Mouse (Mus musculus): ENCODE data around the gene 1700016C15Rik. TPM values are rescaled to one million over a fixed set of nuclear protein-coding genes. Genes with fewer than 3 reads are reported as not detected.

Gene 1700016C15Rik
- not detected in 2 replicates for polyA plus RNA-seq (2016; fragmentation: Nextera tagmentation; extraction: Ambion mirVana)

DNA sequence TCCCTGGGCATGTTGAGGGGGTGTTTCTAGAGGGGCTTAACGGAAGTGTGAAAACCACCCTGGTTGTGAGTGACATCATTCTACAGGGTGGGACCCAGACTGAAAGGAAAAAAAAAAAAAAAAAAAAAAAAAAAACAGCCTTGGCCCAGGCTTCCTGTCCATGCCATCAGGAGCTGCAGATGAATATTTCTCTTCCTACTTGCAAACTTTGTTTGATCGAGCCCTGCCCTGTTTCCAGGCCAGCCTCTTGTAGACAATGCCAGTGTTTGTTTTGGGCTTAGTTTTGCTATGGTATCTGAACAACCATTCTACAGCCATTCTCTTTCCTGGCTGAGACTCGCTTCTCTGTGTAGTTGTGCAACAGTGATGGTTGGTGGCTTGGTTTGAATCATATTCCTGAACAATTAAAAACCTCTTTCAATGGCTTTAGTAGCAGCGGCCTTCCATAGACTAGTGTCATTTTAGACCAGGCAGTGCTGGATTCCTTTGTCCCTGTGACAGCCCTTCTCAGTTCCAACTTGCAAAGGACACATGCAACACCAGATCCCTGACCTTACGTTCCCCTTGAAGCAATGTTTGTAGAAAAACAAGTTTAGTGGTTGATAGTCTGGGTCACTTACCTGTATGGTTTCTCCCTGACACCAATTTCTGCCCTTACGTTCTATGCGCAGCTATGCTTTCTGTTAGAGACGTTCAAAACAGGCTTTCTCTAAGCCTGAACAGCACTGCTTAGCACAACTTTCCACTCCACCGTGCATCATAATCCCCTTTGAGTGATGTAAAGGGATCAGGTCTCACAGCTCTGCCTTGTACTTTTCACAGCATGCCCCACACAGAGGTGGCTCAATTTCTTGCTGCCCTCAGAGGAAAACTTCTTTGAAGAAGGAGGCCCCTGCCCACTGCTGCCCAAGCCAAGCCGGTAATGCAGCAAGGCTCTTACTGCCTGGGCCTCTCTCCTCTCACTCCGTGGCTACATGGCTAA, at the start of gene 1700016C15Rik:
Gene 1700016C15Rik, plus strand, starts transcription at position 772 of the 982 bp plus-strand sequence.
- H3K4me1 ChIP-seq: peaks cover 14% of the 10 kb centered on the region
- no peaks in the 10 kb centered on the region for H3K36me3 ChIP-seq
- H3K9me3 ChIP-seq (replicated peaks): peaks cover 6% of the 10 kb centered on the region; the same call in 1 of the 2 replicates
- WGBS: 49% methylated on average over 11 of the region's 11 CpGs
- no peaks in the 10 kb centered on the region for H3K27me3 ChIP-seq (ENCODE audit: low read depth, poor library complexity, severe bottlenecking)
- H3K27ac ChIP-seq (replicated peaks): peak within 1 kb of the TSS; percentile 69
- peak; percentile 32 for DNase-seq (ENCODE audit: low spot score)
- H3K4me3 ChIP-seq: no peak within 1 kb of the TSS

DNA sequence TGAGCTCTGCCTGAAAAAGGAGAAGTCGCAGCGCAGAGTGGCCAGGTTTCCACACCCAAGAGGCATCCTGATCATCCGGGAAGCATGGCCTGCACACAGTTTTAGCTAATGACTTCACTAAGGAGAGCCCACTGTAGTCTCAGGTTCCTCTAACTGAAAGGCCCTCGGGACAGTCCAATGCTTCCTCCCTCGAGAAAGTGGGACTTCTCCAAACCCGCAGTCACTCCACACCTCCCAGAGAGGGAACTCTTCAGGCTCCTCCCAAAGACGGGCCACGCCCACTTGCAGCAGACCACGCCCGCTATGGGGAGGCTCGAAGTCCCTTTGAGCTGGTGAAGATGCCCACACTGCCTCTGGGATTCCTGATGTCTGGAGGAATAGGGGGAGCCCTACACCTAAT, 48.4 kb upstream of the 1700016C15Rik start:
- H3K27ac ChIP-seq (replicated peaks): peak overlapping the region; percentile 10; the same call in 1 of the 2 replicates

DNA sequence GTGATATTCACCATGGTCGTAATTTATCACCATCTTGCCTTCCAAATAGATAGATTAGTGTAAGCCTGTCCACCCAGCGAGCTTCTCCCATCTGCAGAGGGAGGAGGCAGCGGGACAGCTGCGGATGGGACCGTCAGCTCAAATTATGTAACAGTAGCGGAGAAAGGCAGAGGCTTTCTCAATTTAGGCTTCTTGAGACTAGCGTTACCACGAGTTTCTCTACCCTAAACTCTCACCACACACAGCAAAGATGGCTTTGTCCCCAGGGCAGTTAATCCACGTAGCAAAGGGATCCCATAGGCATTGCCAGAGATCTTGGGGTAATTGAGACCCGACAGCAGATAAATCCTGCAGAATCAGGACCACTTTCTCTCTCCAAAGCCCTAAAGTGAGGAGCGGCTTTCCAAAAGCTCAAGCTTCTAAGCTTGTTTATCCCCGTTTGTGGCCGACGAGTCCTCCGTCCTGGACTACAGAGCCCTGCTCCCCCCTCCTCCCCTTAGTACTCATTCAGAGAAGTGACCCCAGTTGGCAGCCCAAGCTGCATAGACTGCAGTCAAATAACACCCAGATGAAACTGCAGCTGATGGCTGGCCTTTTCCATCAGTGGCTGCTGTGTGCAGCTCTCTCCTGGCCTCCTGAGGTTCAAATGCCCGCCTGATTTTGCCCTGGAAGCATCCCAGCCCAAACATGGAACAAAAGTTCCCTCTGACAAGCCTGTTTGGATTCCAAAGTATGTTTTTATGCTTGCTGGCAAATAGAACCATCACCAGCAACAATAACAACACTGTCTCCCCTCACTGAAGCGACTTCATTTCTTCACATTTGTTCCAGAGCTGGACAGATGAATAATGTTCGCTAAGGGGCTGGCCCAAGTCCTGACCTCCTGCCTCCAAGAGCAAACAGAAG, 45.4 kb upstream of the 1700016C15Rik start:
- Histone ChIP-seq H3K27me3 (ENCODE audit: low read depth, poor library complexity, severe bottlenecking) (no peaks in the 10 kb centered on the region), H3K4me1 (peaks cover 16% of the 10 kb centered on the region), H3K27ac (replicated peaks) (peak overlapping the region; percentile 81), H3K4me3 (peak overlapping the region; percentile 23; the same call in 1 of the 2 replicates), H3K36me3 (no peaks in the 10 kb centered on the region), H3K9me3 (replicated peaks) (no peaks in the 10 kb centered on the region)
- 45% methylated on average over 18 of the region's 18 CpGs for WGBS
- peak; percentile 45 for DNase-seq (ENCODE audit: low spot score)

More for the DNA sequence above, 48.4 kb upstream of the 1700016C15Rik start:
- Histone ChIP-seq H3K36me3 (no peaks in the 10 kb centered on the region), H3K4me1 (peaks cover 16% of the 10 kb centered on the region), H3K4me3 (no peak overlapping the region), H3K27me3 (ENCODE audit: low read depth, poor library complexity, severe bottlenecking) (no peaks in the 10 kb centered on the region), H3K9me3 (replicated peaks) (no peaks in the 10 kb centered on the region)
- 84% methylated on average over 11 of the region's 11 CpGs for WGBS
- DNase-seq (ENCODE audit: low spot score): no peak

DNA sequence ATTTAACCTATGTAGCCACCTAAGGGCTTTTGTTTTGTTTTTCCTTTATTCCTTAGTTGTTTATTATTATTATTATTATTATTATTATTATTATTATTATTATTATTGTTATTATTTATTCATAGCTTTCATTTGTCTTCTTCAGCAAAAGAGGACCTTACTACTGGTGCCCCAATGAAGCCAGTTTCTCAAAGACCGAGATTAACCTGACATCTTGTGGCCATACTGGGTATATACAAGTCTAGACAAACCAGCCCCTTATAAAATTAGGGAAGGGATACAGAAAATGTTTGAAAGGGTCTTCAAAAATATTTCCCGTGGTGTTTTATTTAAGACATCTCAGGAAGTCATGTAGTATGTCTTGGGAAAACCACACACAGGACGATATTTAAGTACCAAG, 44.7 kb upstream of the 1700016C15Rik start:
- no peak for DNase-seq (ENCODE audit: low spot score)
- H3K4me3 ChIP-seq: no peak overlapping the region
- no peaks in the 10 kb centered on the region for H3K27me3 ChIP-seq (ENCODE audit: low read depth, poor library complexity, severe bottlenecking)
- H3K9me3 ChIP-seq (replicated peaks): no peaks in the 10 kb centered on the region
- peak overlapping the region; percentile 81; the same call in 1 of the 2 replicates for H3K27ac ChIP-seq (replicated peaks)
- H3K4me1 ChIP-seq: peaks cover 16% of the 10 kb centered on the region
- H3K36me3 ChIP-seq: no peaks in the 10 kb centered on the region
- 15% methylated on average over 3 of the region's 3 CpGs for WGBS

DNA sequence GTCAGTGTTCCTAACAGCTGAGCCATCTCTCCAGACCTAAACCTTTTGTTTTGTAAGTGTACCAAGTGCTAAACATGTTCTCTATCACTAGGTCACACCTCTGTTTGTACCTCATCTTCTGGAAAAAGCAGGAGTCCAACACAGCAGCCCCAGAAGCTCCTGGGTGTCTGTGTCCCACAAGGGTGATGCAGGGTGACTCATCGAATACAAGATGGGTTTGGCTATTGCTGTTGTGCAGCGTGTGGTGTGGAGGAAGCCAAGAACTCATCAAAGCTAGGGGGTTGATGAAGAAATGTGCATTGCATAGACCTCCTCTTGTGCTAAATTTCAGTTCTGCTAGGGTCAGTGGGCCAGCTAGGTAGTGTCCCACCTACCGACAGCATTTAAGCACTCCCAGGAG, 43.5 kb upstream of the 1700016C15Rik start:
- peaks cover 16% of the 10 kb centered on the region for H3K4me1 ChIP-seq
- H3K9me3 ChIP-seq (replicated peaks): no peaks in the 10 kb centered on the region
- no peaks in the 10 kb centered on the region for H3K36me3 ChIP-seq
- no peak for DNase-seq (ENCODE audit: low spot score)
- no peaks in the 10 kb centered on the region for H3K27me3 ChIP-seq (ENCODE audit: low read depth, poor library complexity, severe bottlenecking)
- no peak overlapping the region for H3K4me3 ChIP-seq
- WGBS: 73% methylated on average over 3 of the region's 3 CpGs
- H3K27ac ChIP-seq (replicated peaks): no peak overlapping the region

DNA sequence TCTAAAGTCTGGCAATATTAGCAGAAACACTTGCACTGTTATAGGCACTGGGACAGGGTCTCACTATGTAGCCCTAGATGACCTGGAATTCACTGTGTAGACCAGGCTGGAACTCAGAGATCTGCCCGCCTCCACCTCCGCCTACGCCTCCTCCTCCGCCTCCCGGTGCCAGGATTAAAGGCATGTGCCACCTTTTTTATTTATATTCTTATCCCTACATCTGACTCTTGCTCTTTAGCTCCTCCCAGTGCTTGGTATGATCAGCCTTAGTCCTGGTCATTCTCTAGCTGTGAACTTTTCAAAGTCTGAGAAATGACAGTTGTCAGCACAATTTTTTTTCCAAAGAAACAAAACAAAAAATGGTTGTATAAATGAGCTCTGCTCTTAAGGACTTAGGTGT, 42.6 kb upstream of the 1700016C15Rik start:
- Histone ChIP-seq H3K36me3 (no peaks in the 10 kb centered on the region), H3K4me3 (no peak overlapping the region), H3K27me3 (ENCODE audit: low read depth, poor library complexity, severe bottlenecking) (no peaks in the 10 kb centered on the region), H3K9me3 (replicated peaks) (no peaks in the 10 kb centered on the region), H3K27ac (replicated peaks) (no peak overlapping the region), H3K4me1 (peaks cover 16% of the 10 kb centered on the region)
- WGBS: 80% methylated on average over 5 of the region's 5 CpGs
- no peak for DNase-seq (ENCODE audit: low spot score)

DNA sequence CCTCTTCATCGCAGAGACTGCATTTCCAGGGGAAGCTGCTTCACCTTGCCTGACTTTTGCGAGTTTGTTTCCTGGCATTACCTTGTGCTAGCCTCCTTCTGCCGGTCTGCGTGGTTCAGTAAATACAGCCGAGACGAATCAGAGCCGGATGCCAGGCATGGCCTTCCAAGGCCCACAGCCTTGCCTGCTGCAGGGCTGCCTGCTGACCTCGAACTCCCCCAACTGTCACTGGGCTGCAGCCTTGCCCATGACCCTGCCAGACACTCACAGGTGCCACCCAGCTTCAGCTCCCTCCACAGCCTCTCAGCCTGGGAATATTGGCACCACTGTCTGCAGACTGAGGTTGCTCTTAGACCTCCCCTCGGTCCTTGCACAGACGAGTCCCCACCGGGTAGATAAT, 37.1 kb upstream of the 1700016C15Rik start:
- Histone ChIP-seq H3K27me3 (ENCODE audit: low read depth, poor library complexity, severe bottlenecking) (no peaks in the 10 kb centered on the region), H3K4me1 (peaks cover 17% of the 10 kb centered on the region), H3K36me3 (no peaks in the 10 kb centered on the region), H3K27ac (replicated peaks) (0 out of 2 replicates have a peak overlapping the region, but pooled peaks have one; percentile 23), H3K9me3 (replicated peaks) (no peaks in the 10 kb centered on the region), H3K4me3 (no peak overlapping the region)
- WGBS: 73% methylated on average over 11 of the region's 11 CpGs
- DNase-seq (ENCODE audit: low spot score): no peak

DNA sequence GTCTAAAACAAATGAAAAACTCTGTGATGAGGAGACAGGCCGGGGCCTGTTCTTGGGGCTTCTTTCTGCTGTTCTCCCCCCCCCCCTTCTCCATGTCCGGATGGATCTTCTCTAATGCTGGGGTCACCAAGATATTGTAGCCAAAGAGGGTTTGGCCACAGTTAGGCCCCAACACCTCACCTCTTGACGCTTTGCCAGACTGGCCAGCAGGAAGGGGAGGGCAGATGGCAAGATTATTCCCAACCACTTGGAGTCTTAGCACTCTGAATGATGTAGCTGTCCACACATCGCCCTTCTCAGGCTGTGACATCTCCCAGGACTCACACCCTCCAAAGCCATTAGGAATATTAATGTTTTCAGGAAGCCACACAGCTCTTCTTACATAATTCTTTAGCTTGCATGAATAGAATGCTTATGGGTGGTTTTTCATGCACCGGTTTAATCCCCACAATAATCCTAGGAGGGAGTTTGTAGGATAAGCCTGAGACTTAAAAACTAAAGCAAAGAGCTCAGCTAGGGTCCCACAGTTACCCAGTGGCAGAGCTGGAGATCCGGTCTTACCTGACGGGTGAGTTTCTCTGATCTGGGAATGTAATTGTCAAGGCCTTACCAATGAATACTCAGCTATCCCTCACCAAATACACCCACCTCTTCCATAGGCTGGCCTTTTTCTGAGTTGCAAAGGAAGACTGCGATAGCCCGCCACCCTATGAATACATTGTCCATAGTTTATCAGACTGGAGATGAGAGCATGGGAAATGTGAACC, 35.9 kb upstream of the 1700016C15Rik start:
- 77% methylated on average over 9 of the region's 9 CpGs for WGBS
- H3K9me3 ChIP-seq (replicated peaks): no peaks in the 10 kb centered on the region
- peaks cover 17% of the 10 kb centered on the region for H3K4me1 ChIP-seq
- no peak overlapping the region for H3K4me3 ChIP-seq
- no peaks in the 10 kb centered on the region for H3K27me3 ChIP-seq (ENCODE audit: low read depth, poor library complexity, severe bottlenecking)
- no peak for DNase-seq (ENCODE audit: low spot score)
- no peaks in the 10 kb centered on the region for H3K36me3 ChIP-seq
- no peak overlapping the region for H3K27ac ChIP-seq (replicated peaks)

DNA sequence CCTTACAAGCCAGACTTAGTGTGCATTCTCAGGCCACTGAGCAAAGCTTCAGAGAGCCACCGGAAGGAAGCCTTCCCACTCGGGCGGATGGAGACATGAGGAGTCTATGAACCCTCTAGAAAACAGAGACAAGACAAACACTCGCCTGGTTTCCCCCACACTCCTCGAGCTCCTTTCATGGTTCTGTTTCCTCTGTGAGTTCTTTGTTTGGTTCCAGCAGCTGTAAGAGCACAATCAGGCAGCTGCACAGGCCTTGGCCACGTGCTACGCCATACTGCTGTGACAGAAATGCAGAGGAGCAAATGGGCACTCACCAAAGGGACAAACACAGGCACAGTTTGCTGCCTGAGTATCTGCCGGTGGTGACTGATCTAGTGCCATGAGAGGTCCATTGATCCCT, 29.1 kb upstream of the 1700016C15Rik start:
- H3K27ac ChIP-seq (replicated peaks): peak overlapping the region; percentile 52; the same call in 1 of the 2 replicates
- H3K27me3 ChIP-seq (ENCODE audit: low read depth, poor library complexity, severe bottlenecking): peaks cover 10% of the 10 kb centered on the region; the same call in 1 of the 2 replicates
- 72% methylated on average over 8 of the region's 8 CpGs for WGBS
- no peak for DNase-seq (ENCODE audit: low spot score)
- no peak overlapping the region for H3K4me3 ChIP-seq
- H3K4me1 ChIP-seq: peaks cover 27% of the 10 kb centered on the region
- H3K9me3 ChIP-seq (replicated peaks): no peaks in the 10 kb centered on the region
- H3K36me3 ChIP-seq: no peaks in the 10 kb centered on the region

DNA sequence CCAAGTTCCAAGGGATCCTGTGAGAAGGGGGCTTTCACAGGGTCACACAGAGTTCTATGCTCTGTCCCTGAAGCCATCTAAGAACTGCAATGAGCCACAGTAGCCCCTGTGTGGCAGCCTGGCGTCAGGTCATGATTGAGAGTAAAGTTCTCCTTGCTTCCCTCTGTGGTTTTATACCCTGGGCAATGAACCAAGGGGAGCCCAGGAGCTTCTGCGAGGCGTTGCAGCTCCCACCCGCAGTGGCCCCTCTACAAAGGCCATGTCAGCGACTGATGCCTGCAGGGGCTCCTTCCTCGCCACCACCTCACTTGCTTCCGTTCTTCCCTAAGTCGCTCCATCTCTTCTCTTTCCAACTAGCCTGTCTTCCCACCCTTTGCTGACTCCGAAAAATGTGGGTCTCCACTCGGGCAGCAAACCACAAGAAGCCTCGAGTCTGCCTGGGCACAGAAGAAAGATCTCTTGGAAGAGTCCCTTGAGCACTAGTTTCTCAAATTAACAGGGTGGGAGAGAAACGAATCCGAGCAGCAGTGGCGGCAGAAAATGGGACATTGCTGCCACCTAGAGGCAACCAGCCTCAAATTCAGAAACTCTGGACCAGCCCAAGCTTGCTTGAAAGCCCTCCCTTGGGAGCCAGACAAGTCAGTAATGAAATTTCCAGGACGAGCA, 27.0 kb upstream of the 1700016C15Rik start:
- H3K27me3 ChIP-seq (ENCODE audit: low read depth, poor library complexity, severe bottlenecking): peaks cover 10% of the 10 kb centered on the region; the same call in 1 of the 2 replicates
- H3K36me3 ChIP-seq: no peaks in the 10 kb centered on the region
- under 1% methylated on average over 15 of the region's 15 CpGs for WGBS
- no peaks in the 10 kb centered on the region for H3K9me3 ChIP-seq (replicated peaks)
- peak overlapping the region; percentile 55 for H3K4me3 ChIP-seq
- peaks cover 22% of the 10 kb centered on the region for H3K4me1 ChIP-seq
- peak overlapping the region; percentile 85 for H3K27ac ChIP-seq (replicated peaks)
- peak; percentile 84 for DNase-seq (ENCODE audit: low spot score)

DNA sequence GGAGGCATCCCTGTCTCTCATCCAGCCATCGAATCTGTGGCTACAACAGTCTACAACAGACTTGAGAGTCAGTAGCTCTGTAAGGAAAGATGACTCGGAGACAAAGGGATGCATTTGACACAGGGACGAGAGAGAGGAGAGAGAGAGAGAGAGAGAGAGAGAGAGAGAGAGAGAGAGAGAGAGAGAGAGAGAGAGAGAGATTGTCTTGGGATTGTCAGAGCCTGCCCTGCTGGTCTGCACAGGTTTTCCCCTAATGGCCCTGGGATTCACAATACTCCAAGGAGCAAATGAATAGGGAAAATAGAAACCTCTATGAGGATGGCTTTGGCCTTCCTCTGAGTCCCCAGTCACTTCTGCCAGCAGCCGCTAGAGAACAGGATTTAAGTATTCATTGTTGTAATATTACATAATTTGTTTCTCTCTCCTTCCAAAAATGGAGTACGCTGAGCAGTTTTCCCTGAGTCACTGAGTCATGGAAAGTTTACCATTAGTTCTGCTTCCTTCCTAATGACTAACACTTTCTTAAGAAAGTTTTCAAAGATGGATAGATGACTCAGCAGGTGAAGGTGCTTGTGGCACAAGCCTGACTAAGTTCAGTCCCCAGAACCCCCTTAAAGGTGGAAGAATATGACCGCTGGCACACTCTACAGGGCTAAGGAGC, 26.3 kb upstream of the 1700016C15Rik start:
- DNase-seq (ENCODE audit: low spot score): no peak
- Histone ChIP-seq H3K4me3 (peak overlapping the region; percentile 55), H3K27ac (replicated peaks) (peak overlapping the region; percentile 85), H3K27me3 (ENCODE audit: low read depth, poor library complexity, severe bottlenecking) (peaks cover 10% of the 10 kb centered on the region; the same call in 1 of the 2 replicates), H3K9me3 (replicated peaks) (no peaks in the 10 kb centered on the region), H3K36me3 (no peaks in the 10 kb centered on the region), H3K4me1 (peaks cover 22% of the 10 kb centered on the region)
- WGBS: 46% methylated on average over 6 of the region's 6 CpGs
